Mouse (Mus musculus) CD4-positive naive resting alpha-beta T cell, adult 57 days (primary cell): Measurements from ENCODE around the gene Vsir. TPM values are rescaled to one million over a fixed set of nuclear protein-coding genes. Genes with fewer than 3 reads are reported as not detected.

Experiments
- total RNA-seq: library from RNA; stranded (reverse); gene quantifications from one replicate; pipeline ENCODE4 v1.2.4, GENCODE M21; 2023

The Vsir gene
- 326 TPM for total RNA-seq

DNA sequence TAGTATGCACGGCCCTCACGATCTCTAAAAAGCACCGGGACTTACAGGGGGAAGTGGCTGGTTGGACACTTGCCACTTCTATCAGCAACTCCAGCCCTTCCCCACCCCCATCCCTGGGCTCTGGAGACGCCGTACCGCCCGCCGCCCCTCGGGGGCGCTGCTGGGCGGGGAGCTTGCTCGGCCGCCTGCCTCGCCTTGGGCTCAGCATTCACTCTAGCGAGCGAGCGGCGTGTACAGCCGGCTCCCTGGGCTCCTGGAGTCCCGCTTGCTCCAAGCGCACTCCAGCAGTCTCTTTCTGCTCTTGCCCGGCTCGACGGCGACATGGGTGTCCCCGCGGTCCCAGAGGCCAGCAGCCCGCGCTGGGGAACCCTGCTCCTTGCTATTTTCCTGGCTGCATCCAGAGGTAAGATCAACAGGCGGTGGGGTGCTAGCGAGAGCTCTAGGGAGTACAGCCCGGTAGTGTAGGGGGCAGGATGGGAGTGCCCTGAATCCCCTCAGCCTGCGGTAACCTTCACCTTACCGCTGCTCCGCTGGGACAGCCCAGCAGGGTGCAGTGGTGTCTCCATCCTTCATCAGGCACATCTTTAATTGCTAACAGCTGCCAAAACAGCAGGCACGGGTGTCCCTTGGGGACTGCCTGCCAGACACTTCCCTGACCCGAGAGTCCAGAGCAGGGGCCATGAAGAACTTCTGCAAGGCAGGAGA lies at the start of gene Vsir:
TSS of gene Vsir (plus strand) at position 151 of the 705 bp plus-strand sequence.

DNA sequence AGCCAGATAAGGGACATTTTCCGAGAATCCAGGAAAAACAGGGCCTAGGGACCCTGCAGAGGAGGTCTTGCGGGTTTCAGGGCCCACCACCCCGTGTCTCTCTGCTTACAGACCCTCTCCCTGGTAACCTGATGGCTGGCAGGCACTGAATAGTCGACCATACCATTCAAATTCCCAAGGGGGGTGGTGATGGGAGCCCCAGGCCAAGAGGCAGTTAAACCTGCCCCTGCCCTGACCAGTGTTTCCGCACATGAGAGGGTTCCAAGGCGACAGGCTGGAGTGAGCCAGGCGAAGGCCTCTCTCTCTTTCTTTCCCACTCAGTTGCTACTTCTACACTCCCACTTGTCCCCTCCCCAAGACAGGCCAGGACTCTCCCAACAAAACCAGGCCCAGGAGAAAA lies 52.8 kb downstream of the Vsir start, which contains the start of gene Gm17455:
TSS of gene Gm17455 (plus strand) at position 278 of the 400 bp plus-strand sequence.

Other genes with a start within 250 kb of the Vsir start
- gene Spock2, start 240.6 kb upstream of the Vsir start, total RNA-seq: 7.7 TPM
- gene Chst3, start 127.6 kb upstream of the Vsir start, total RNA-seq: 4.3 TPM
- 360 TPM for gene Psap, start 69.2 kb upstream of the Vsir start, total RNA-seq
- 1.6 TPM for gene Gm17455, start 52.9 kb downstream of the Vsir start, total RNA-seq